Mouse (Mus musculus) spleen, adult 10 weeks (tissue): Measurements from ENCODE around the gene Rhox4d. TPM values are rescaled to one million over a fixed set of nuclear protein-coding genes. Genes with fewer than 3 reads are reported as not detected.

Experiments used
- polyA plus RNA-seq: library from polyadenylated mRNA; stranded (reverse); fragments of 350-450 nt; fragmentation: Illumina TruSeq; extraction: RNeasy Lipid Tissue Mini Kit (QIAGEN cat#74804); gene quantifications from one replicate; pipeline ENCODE4 v1.2.3, GENCODE M21; 2015; ENCODE audit warnings: low replicate concordance; ENCODE audit not compliant: insufficient read depth

The Rhox4d gene
- not detected for polyA plus RNA-seq

GRCm38 (mm10) chrX:37514059-37514458 lies at the start of gene Rhox4d:
Gene Rhox4d, plus strand, starts transcription at chrX:37514359.

GRCm38 (mm10) chrX:37480037-37480436 lies 34.1 kb upstream of the Rhox4d start, which contains the start of gene Rhox4c:
Gene Rhox4c, plus strand, starts transcription at chrX:37480337.

GRCm38 (mm10) chrX:37530152-37530551 lies 16.0 kb downstream of the Rhox4d start, which contains the start of gene Rhox2e:
Gene Rhox2e, plus strand, starts transcription at chrX:37530452.

GRCm38 (mm10) chrX:37541719-37542118 lies 27.6 kb downstream of the Rhox4d start, which contains the start of gene Rhox3e:
Gene Rhox3e, plus strand, starts transcription at chrX:37542019.

DNA sequence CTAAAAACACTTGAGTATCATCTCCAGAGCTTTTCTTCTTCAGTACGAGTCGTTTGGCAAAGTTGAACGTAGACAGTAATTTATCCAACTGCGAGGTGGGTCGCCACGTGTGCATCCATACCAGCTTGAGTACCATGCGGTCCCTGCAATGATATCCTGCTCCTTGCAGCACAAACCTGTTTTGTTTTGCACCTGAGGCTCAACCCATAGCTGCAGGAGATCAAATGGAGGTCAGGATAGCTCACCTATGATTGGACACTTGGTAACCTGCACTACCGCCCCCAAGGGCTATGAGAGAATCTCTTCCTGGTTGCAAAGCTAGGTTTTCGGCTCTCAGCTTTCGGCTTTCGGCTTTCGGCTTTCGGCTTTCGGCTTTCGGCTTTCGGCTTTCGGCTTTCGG lies 43.0 kb downstream of the Rhox4d start, which contains the start of gene Rhox4e:
Gene Rhox4e (plus strand): TSS at position 301 of the 400 bp plus-strand sequence.

Other genes with a start within 250 kb of the Rhox4d start
- gene Rhox4a, start 249.0 kb upstream of the Rhox4d start, polyA plus RNA-seq, result not detected
- gene Rhox3a2, start 134.3 kb upstream of the Rhox4d start, polyA plus RNA-seq, result not detected
- gene Rhox4a2, start 123.5 kb upstream of the Rhox4d start, polyA plus RNA-seq, result not detected
- not detected for gene Rhox2b, start 102.3 kb upstream of the Rhox4d start, polyA plus RNA-seq
- gene Rhox4b, start 81.9 kb upstream of the Rhox4d start, polyA plus RNA-seq, result not detected
- gene Rhox2c, start 60.7 kb upstream of the Rhox4d start, polyA plus RNA-seq, result not detected
- not detected for gene Rhox3c, start 55.8 kb upstream of the Rhox4d start, polyA plus RNA-seq
- gene Rhox4c, start 34.0 kb upstream of the Rhox4d start, polyA plus RNA-seq, result not detected
- not detected for gene Rhox2d, start 20.9 kb upstream of the Rhox4d start, polyA plus RNA-seq
- gene Rhox2e, start 16.1 kb downstream of the Rhox4d start, polyA plus RNA-seq, result not detected
- gene Rhox3e, start 27.7 kb downstream of the Rhox4d start, polyA plus RNA-seq, result not detected
- gene Rhox4e, start 43.1 kb downstream of the Rhox4d start, polyA plus RNA-seq, result not detected
- not detected for gene Rhox2f, start 57.0 kb downstream of the Rhox4d start, polyA plus RNA-seq
- not detected for gene Rhox3f, start 66.6 kb downstream of the Rhox4d start, polyA plus RNA-seq
- not detected for gene Rhox4f, start 93.3 kb downstream of the Rhox4d start, polyA plus RNA-seq
- not detected for gene Rhox3g, start 114.3 kb downstream of the Rhox4d start, polyA plus RNA-seq
- not detected for gene Rhox2g, start 129.1 kb downstream of the Rhox4d start, polyA plus RNA-seq
- not detected for gene Rhox4g, start 137.0 kb downstream of the Rhox4d start, polyA plus RNA-seq
- not detected for gene Rhox3h, start 154.4 kb downstream of the Rhox4d start, polyA plus RNA-seq
- gene Rhox2h, start 158.9 kb downstream of the Rhox4d start, polyA plus RNA-seq, result not detected